In genomic region chr12:76895777-76896176, GRCm38 (mm10) we compare ENCODE assay signal across 10 mouse cellular contexts.
DNase-seq lines count a peak whose midpoint lies in the region; ATAC-seq and TF ChIP-seq lines count a peak whose summit lies in the region.
"Had no signal": no experiment of that assay in that cellular context is flagged by ENCODE, and none has a peak within 500 bp of the region (broad histone marks: within the 10 kb centered on the region; RNA-seq: fewer than 3 reads in every experiment).

No protein-coding gene starts in this region.

- H3K36me3 ChIP-seq in E14TG2a.4 (ENCODE audit: insufficient read depth, low read length) = peaks cover 41% of the 10 kb centered on the region
- H3K36me3 ChIP-seq in embryonic facial prominence, embryonic 14.5 days (ENCODE audit: control insufficient read depth, insufficient read depth, low read length) = peaks cover 11% of the 10 kb centered on the region; the same call in 1 of the 2 replicates
- H3K36me3 ChIP-seq in intestine, embryonic 16.5 days (ENCODE audit: control insufficient read depth, insufficient read depth, low read length) = peaks cover 2% of the 10 kb centered on the region; the same call in 1 of the 2 replicates
- H3K36me3 ChIP-seq in liver, embryonic 12.5 days = peaks cover 62% of the 10 kb centered on the region

- H3K9ac ChIP-seq in embryonic facial prominence, embryonic 14.5 days (ENCODE audit: low read depth, low read length) = no peak overlapping the region
- H3K9ac ChIP-seq in intestine, embryonic 16.5 days (ENCODE audit: low read depth, low read length) = no peak overlapping the region
- H3K9ac ChIP-seq in liver, embryonic 12.5 days = no peak overlapping the region

- H3K9me3 ChIP-seq in E14TG2a.4 (ENCODE audit: low read length) = peaks cover 11% of the 10 kb centered on the region
- H3K9me3 ChIP-seq in embryonic facial prominence, embryonic 14.5 days (ENCODE audit: control insufficient read depth, low read length) = no peaks in the 10 kb centered on the region
- no peaks in the 10 kb centered on the region for H3K9me3 ChIP-seq in intestine, embryonic 16.5 days (ENCODE audit: control insufficient read depth, low read length)
- no peaks in the 10 kb centered on the region for H3K9me3 ChIP-seq in liver, embryonic 12.5 days (replicated peaks)

- peak overlapping the region; percentile 17; the same call in 1 of the 2 replicates for H3K4me3 ChIP-seq in E14TG2a.4 (replicated peaks; ENCODE audit: low read length)
- no peak overlapping the region for H3K4me3 ChIP-seq in embryonic facial prominence, embryonic 14.5 days (ENCODE audit: low read depth, low read length)
- H3K4me3 ChIP-seq in intestine, embryonic 16.5 days (ENCODE audit: low read length) = no peak overlapping the region
- H3K4me3 ChIP-seq in liver, embryonic 12.5 days = no peak overlapping the region
- H3K4me3 ChIP-seq: left cerebral cortex, adult 2 months had no signal

- H3K4me2 ChIP-seq in embryonic facial prominence, embryonic 14.5 days (ENCODE audit: low read depth, low read length) = no peak overlapping the region
- no peak overlapping the region for H3K4me2 ChIP-seq in intestine, embryonic 16.5 days (ENCODE audit: low read depth, low read length)
- no peak overlapping the region for H3K4me2 ChIP-seq in liver, embryonic 12.5 days

- DNase-seq in R1 (ENCODE audit: low read depth, low spot score) = peak; percentile 95
- peak; percentile 60 for DNase-seq in embryonic facial prominence, embryonic 14.5 days (ENCODE audit: low spot score)
- no peak for DNase-seq in spleen, postnatal 36 days (ENCODE audit: low spot score in 2 of 2)
- DNase-seq in left cerebral cortex, adult 11 months (ENCODE audit: low spot score) = no peak
- DNase-seq in gastrocnemius, adult 8-10 months (ENCODE audit: low spot score in 2 of 2) = no peak

- peak overlapping the region; percentile 19; the same call in 1 of the 2 replicates for H3K27ac ChIP-seq in embryonic facial prominence, embryonic 14.5 days (replicated peaks; ENCODE audit: low read depth, low read length)
- H3K27ac ChIP-seq in intestine, embryonic 16.5 days (ENCODE audit: low read length) = no peak overlapping the region
- H3K27ac ChIP-seq in liver, embryonic 12.5 days = no peak overlapping the region
- H3K27ac ChIP-seq: left cerebral cortex, adult 2 months; macrophage had no signal

- H3K27me3 ChIP-seq in E14TG2a.4 (ENCODE audit: insufficient read depth, low read length) = no peaks in the 10 kb centered on the region
- H3K27me3 ChIP-seq in embryonic facial prominence, embryonic 14.5 days (replicated peaks; ENCODE audit: control insufficient read depth, insufficient read depth, low read length) = no peaks in the 10 kb centered on the region
- no peaks in the 10 kb centered on the region for H3K27me3 ChIP-seq in intestine, embryonic 16.5 days (replicated peaks; ENCODE audit: control insufficient read depth, insufficient read depth, low read length)
- no peaks in the 10 kb centered on the region for H3K27me3 ChIP-seq in liver, embryonic 12.5 days (replicated peaks)

- TF ChIP-seq CTCF in E14TG2a.4 (conservative IDR thresholded peaks at IDR 0.05; ENCODE audit: low read length) = no peak

- 27% methylated on average over 7 of the region's 7 CpGs for WGBS in embryonic facial prominence, embryonic 14.5 days
- WGBS in intestine, embryonic 16.5 days = 51% methylated on average over 7 of the region's 7 CpGs
- 77% methylated on average over 7 of the region's 7 CpGs for WGBS in liver, embryonic 12.5 days (ENCODE audit: insufficient replicate concordance)

- H3K4me1 ChIP-seq in E14TG2a.4 (replicated peaks; ENCODE audit: low read depth, low read length) = peaks cover 82% of the 10 kb centered on the region
- no peaks in the 10 kb centered on the region for H3K4me1 ChIP-seq in embryonic facial prominence, embryonic 14.5 days (ENCODE audit: control insufficient read depth, insufficient read depth, low read length)
- H3K4me1 ChIP-seq in intestine, embryonic 16.5 days (ENCODE audit: control insufficient read depth, insufficient read depth, low read length) = no peaks in the 10 kb centered on the region
- 0 out of 2 replicates have a peak, but pooled peaks cover 5% of the 10 kb centered on the region for H3K4me1 ChIP-seq in liver, embryonic 12.5 days

- peak; percentile 76; the same call in 1 of the 2 replicates for ATAC-seq in embryonic facial prominence, embryonic 14.5 days (ENCODE audit: low read depth)
- peak; percentile 55 for ATAC-seq in intestine, embryonic 16.5 days
- no peak for ATAC-seq in liver, embryonic 12.5 days

Comparison
In these comparisons a context has a peak if more than half of its experiments do, and no peak if none do; other contexts are left out.
1. DNase-seq: peak in R1 (single experiment) and embryonic facial prominence, embryonic 14.5 days (single experiment); none in spleen, postnatal 36 days (0 of 2), left cerebral cortex, adult 11 months (single experiment) and gastrocnemius, adult 8-10 months (0 of 2).